Mouse (Mus musculus) liver, embryonic 14.5 days (tissue): ENCODE data around the gene Smc6.

Experiments used
- CTCF ChIP-seq: IDR thresholded peaks from 2 replicates; pipeline ENCODE4 v1.5.1; 2016; ENCODE audit warnings: antibody characterized with exemption, low read depth, control low read depth
- EP300 ChIP-seq: IDR thresholded peaks from 2 replicates; pipeline ENCODE4 v1.6.1; 2016; ENCODE audit warnings: antibody characterized with exemption, low read depth

DNA sequence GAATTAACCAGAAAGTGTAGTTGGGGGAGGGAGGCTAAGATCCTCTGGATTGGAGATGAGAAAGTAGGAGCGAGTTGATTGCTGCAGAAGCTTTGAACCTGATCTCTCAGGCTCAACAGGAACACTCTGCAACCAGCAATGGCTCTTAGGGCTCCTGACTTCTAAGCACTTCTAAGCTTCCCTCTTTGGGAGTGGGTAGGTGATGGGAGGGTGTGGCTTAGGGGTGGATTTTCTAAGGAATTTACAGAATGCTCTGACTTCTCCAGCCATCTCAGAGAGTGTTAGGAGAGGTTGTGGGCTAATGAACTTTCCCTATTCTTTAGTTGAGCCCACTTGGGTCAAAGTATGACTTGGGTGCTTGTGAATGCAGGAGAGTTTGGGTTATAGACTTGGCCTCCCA, 39.6 kb upstream of the Smc6 start:
- no peak for TF ChIP-seq EP300
- TF ChIP-seq CTCF: no peak
